Mouse (Mus musculus): ENCODE measurements at regions not wholly inside any gene's neighbourhood (a gene's known extent, or its start where the extent isn't known, plus 50 kb on each side); places are given as distances from the start of the nearest gene placed in this dataset.

GRCm38 (mm10) chr1:189473071-189473470, 71.0 kb upstream of the Kcnk2 start:
- DNase-seq (ENCODE audit: low read depth), result no peak

- no peak for DNase-seq (ENCODE audit: low read depth)
These were observed 56.3 kb upstream of the Kcnk2 start for GRCm38 (mm10) chr1:189458421-189458820.
